Mouse (Mus musculus) kidney, embryonic 16.5 days (tissue): ENCODE data around the gene Degs1. TPM values are rescaled to one million over a fixed set of nuclear protein-coding genes. Genes with fewer than 3 reads are reported as not detected.

Source experiments
- ATAC-seq: fragments of 200-750 bp; cut with Nextera tagmentation; 2 replicates; pipeline ENCODE4 v1.8.0; 2017; ENCODE audit warnings: moderate TSS enrichment; ENCODE audit not compliant: low FRiP score, low TSS enrichment
- H3K27ac ChIP-seq: fragments of 300-500 bp; sonication (generic); 2 replicates; pipeline ENCODE4 v1.5.1; 2014; ENCODE audit warnings: low read length
- H3K27me3 ChIP-seq: fragments of 300-500 bp; sonication (generic); 2 replicates; pipeline ENCODE4 v1.6.1; 2014; ENCODE audit warnings: low read length, control low read depth, mixed read lengths; ENCODE audit not compliant: insufficient read depth
- H3K36me3 ChIP-seq: fragments of 300-500 bp; sonication (generic); 2 replicates; pipeline ENCODE4 v1.6.1; 2014; ENCODE audit warnings: low read length, control low read depth, mixed read lengths; ENCODE audit not compliant: insufficient read depth
- H3K4me1 ChIP-seq: fragments of 300-500 bp; sonication (generic); 2 replicates; pipeline ENCODE4 v1.6.1; 2014; ENCODE audit warnings: low read length, control low read depth, mixed read lengths; ENCODE audit not compliant: insufficient read depth
- H3K4me2 ChIP-seq: fragments of 300-500 bp; sonication (generic); replicated peaks from 2 replicates; pipeline ENCODE4 v1.6.1; 2014; ENCODE audit warnings: low read depth, low read length
- H3K4me3 ChIP-seq: fragments of 300-500 bp; sonication (generic); 2 replicates; pipeline ENCODE4 v1.5.1; 2014; ENCODE audit warnings: mild to moderate bottlenecking, low read length
- H3K9ac ChIP-seq: fragments of 300-500 bp; sonication (generic); replicated peaks from 2 replicates; pipeline ENCODE4 v1.6.1; 2014; ENCODE audit warnings: low read length
- H3K9me3 ChIP-seq: fragments of 300-500 bp; sonication (generic); 2 replicates; pipeline ENCODE4 v1.6.1; 2016; ENCODE audit warnings: low read length, control low read depth
- WGBS: fragments of 180-500 bp; shearing (Covaris S2); extraction: QIAGEN DNeasy Blood & Tissue Kit; methylation state at CpG from one replicate; pipeline ENCODE4 v1.1.7; 2014; 5-methylcytosine and 5-hydroxymethylcytosine counted together
- polyA plus RNA-seq: library from polyadenylated mRNA; unstranded; fragments of >200 nt; fragmentation: Nextera tagmentation; extraction: Ambion mirVana; gene quantifications from 2 replicates; pipeline ENCODE4 v1.2.1, GENCODE M21; 2015

Gene Degs1
- polyA plus RNA-seq, 1 experiment from 2014 or later, result 131 TPM

GRCm38 (mm10) chr1:182266028-182266525, 16.5 kb downstream of the Degs1 start:
- Histone ChIP-seq H3K27me3 (no peaks in the 10 kb centered on the region), H3K27ac (no peak overlapping the region), H3K4me2 (no peak overlapping the region), H3K9ac (no peak overlapping the region), H3K9me3 (no peaks in the 10 kb centered on the region), H3K4me3 (no peak overlapping the region), H3K36me3 (no peaks in the 10 kb centered on the region), H3K4me1 (no peaks in the 10 kb centered on the region)
- no peak for ATAC-seq
- 90% methylated on average over 10 of the region's 11 CpGs for WGBS

GRCm38 (mm10) chr1:182256041-182256680, 26.4 kb downstream of the Degs1 start:
- 82% methylated on average over 11 of the region's 11 CpGs for WGBS
- Histone ChIP-seq H3K27me3 (no peaks in the 10 kb centered on the region), H3K9ac (no peak overlapping the region), H3K4me3 (no peak overlapping the region), H3K9me3 (0 out of 2 replicates have a peak, but pooled peaks cover 5% of the 10 kb centered on the region), H3K4me1 (no peaks in the 10 kb centered on the region), H3K36me3 (no peaks in the 10 kb centered on the region), H3K4me2 (no peak overlapping the region), H3K27ac (no peak overlapping the region)
- no peak for ATAC-seq

- no peak for ATAC-seq
- Histone ChIP-seq H3K4me2 (no peak overlapping the region), H3K4me1 (no peaks in the 10 kb centered on the region)
These were observed 27.6 kb downstream of the Degs1 start for GRCm38 (mm10) chr1:182255031-182255430.

GRCm38 (mm10) chr1:182254618-182255017, 28.0 kb downstream of the Degs1 start:
- Histone ChIP-seq H3K4me3 (no peak overlapping the region), H3K9ac (no peak overlapping the region), H3K27ac (no peak overlapping the region), H3K4me1 (no peaks in the 10 kb centered on the region), H3K36me3 (no peaks in the 10 kb centered on the region), H3K27me3 (no peaks in the 10 kb centered on the region), H3K9me3 (0 out of 2 replicates have a peak, but pooled peaks cover 5% of the 10 kb centered on the region), H3K4me2 (no peak overlapping the region)
- ATAC-seq, result no peak
- 88% methylated on average over 8 of the region's 8 CpGs for WGBS

More at GRCm38 (mm10) chr1:182255031-182255430, 27.6 kb downstream of the Degs1 start:
- no peaks in the 10 kb centered on the region for H3K27me3 ChIP-seq
- 82% methylated on average over 11 of the region's 11 CpGs for WGBS
- H3K4me3 ChIP-seq, result no peak overlapping the region
- H3K9ac ChIP-seq, result no peak overlapping the region
- 0 out of 2 replicates have a peak, but pooled peaks cover 5% of the 10 kb centered on the region for H3K9me3 ChIP-seq
- H3K27ac ChIP-seq, result no peak overlapping the region
- H3K36me3 ChIP-seq, result no peaks in the 10 kb centered on the region

- Histone ChIP-seq H3K27ac (no peak overlapping the region), H3K4me3 (no peak overlapping the region), H3K4me2 (no peak overlapping the region), H3K9me3 (0 out of 2 replicates have a peak, but pooled peaks cover 5% of the 10 kb centered on the region), H3K4me1 (no peaks in the 10 kb centered on the region), H3K9ac (no peak overlapping the region), H3K36me3 (no peaks in the 10 kb centered on the region), H3K27me3 (no peaks in the 10 kb centered on the region)
- 87% methylated on average over 12 of the region's 12 CpGs for WGBS
- no peak for ATAC-seq
These were observed 28.7 kb downstream of the Degs1 start for GRCm38 (mm10) chr1:182253756-182254534.

- WGBS, result 86% methylated on average over 10 of the region's 10 CpGs
- 0 out of 2 replicates have a peak, but pooled peaks cover 5% of the 10 kb centered on the region for H3K9me3 ChIP-seq
- H3K36me3 ChIP-seq, result no peaks in the 10 kb centered on the region
- no peak overlapping the region for H3K27ac ChIP-seq
- H3K4me1 ChIP-seq, result no peaks in the 10 kb centered on the region
- no peak for ATAC-seq
- H3K27me3 ChIP-seq, result no peaks in the 10 kb centered on the region
- no peak overlapping the region for H3K9ac ChIP-seq
- H3K4me3 ChIP-seq, result no peak overlapping the region
- no peak overlapping the region for H3K4me2 ChIP-seq
These were observed 30.0 kb downstream of the Degs1 start for GRCm38 (mm10) chr1:182252534-182253171.

GRCm38 (mm10) chr1:182250734-182251133, 31.9 kb downstream of the Degs1 start:
- Histone ChIP-seq H3K9me3 (no peaks in the 10 kb centered on the region), H3K9ac (no peak overlapping the region), H3K4me3 (no peak overlapping the region), H3K36me3 (no peaks in the 10 kb centered on the region), H3K4me1 (no peaks in the 10 kb centered on the region), H3K27me3 (no peaks in the 10 kb centered on the region), H3K4me2 (no peak overlapping the region), H3K27ac (no peak overlapping the region)
- ATAC-seq, result no peak
- WGBS, result 30% methylated on average over 4 of the region's 4 CpGs

GRCm38 (mm10) chr1:182249298-182249697, 33.3 kb downstream of the Degs1 start:
- no peak for ATAC-seq
- no peaks in the 10 kb centered on the region for H3K36me3 ChIP-seq
- no peak overlapping the region for H3K4me3 ChIP-seq
- H3K4me1 ChIP-seq, result no peaks in the 10 kb centered on the region
- H3K9me3 ChIP-seq, result no peaks in the 10 kb centered on the region
- no peaks in the 10 kb centered on the region for H3K27me3 ChIP-seq
- no peak overlapping the region for H3K4me2 ChIP-seq
- H3K9ac ChIP-seq, result no peak overlapping the region
- 60% methylated on average over 8 of the region's 8 CpGs for WGBS
- H3K27ac ChIP-seq, result no peak overlapping the region

GRCm38 (mm10) chr1:182245003-182245402, 37.6 kb downstream of the Degs1 start:
- Histone ChIP-seq H3K4me1 (no peaks in the 10 kb centered on the region), H3K9ac (no peak overlapping the region), H3K27me3 (no peaks in the 10 kb centered on the region), H3K4me3 (no peak overlapping the region), H3K36me3 (no peaks in the 10 kb centered on the region), H3K27ac (no peak overlapping the region), H3K9me3 (no peaks in the 10 kb centered on the region), H3K4me2 (no peak overlapping the region)
- no peak for ATAC-seq
- 93% methylated on average over 5 of the region's 5 CpGs for WGBS
